Mouse (Mus musculus) heart, embryonic 14.5 days (tissue): ENCODE results near the gene Cxcr5. TPM values are rescaled to one million over a fixed set of nuclear protein-coding genes. Genes with fewer than 3 reads are reported as not detected.

Source experiments
- ATAC-seq: fragments of 200-750 bp; cut with Nextera tagmentation; 2 replicates; pipeline ENCODE4 v1.8.0; 2017; ENCODE audit warnings: low read depth, moderate TSS enrichment; ENCODE audit not compliant: insufficient number of reproducible peaks, insufficient read depth, low FRiP score
- H3K27ac ChIP-seq, 2 experiments: fragments of 200-500 bp in 1 of 2; fragments of 300-500 bp in 1 of 2; sonication (generic) in 1 of 2; replicated peaks in 1 of 2; 2 replicates each; pipeline ENCODE4 v1.5.1; 2012 to 2014; ENCODE audit warnings: low read depth in 2 of 2, low read length in 2 of 2, control low read depth in 1 of 2, mild to moderate bottlenecking in 1 of 2, mixed read lengths in 1 of 2; ENCODE audit not compliant: control insufficient read depth in 1 of 2, insufficient read depth in 1 of 2
- H3K27me3 ChIP-seq: fragments of 300-500 bp; sonication (generic); 2 replicates; pipeline ENCODE4 v1.6.1; 2014; ENCODE audit warnings: mild to moderate bottlenecking, low read length, control low read depth; ENCODE audit not compliant: control insufficient read depth, insufficient read depth
- H3K36me3 ChIP-seq: fragments of 300-500 bp; sonication (generic); 2 replicates; pipeline ENCODE4 v1.6.1; 2014; ENCODE audit warnings: mild to moderate bottlenecking, control low read depth, low read length, mixed read lengths; ENCODE audit not compliant: control insufficient read depth, insufficient read depth
- H3K4me1 ChIP-seq, 2 experiments: fragments of 200-500 bp in 1 of 2; fragments of 300-500 bp in 1 of 2; sonication (generic) in 1 of 2; 2 replicates each; pipeline ENCODE4 v1.6.1; 2012 to 2014; ENCODE audit warnings: low read length in 2 of 2, control low read depth in 1 of 2, mixed read lengths in 1 of 2; ENCODE audit not compliant: control insufficient read depth in 2 of 2, insufficient read depth in 2 of 2
- H3K4me2 ChIP-seq: fragments of 300-500 bp; sonication (generic); 2 replicates; pipeline ENCODE4 v1.6.1; 2014; ENCODE audit warnings: mild to moderate bottlenecking, low read length
- H3K4me3 ChIP-seq, 2 experiments: fragments of 200-500 bp in 1 of 2; fragments of 300-500 bp in 1 of 2; sonication (generic) in 1 of 2; 2 replicates each; pipeline ENCODE4 v1.5.1; 2012 to 2014; ENCODE audit warnings: low read length in 2 of 2, mild to moderate bottlenecking in 2 of 2, control low read depth in 1 of 2, low read depth in 1 of 2, moderate library complexity in 1 of 2; ENCODE audit not compliant: control insufficient read depth in 1 of 2, insufficient read depth in 1 of 2
- H3K9ac ChIP-seq: fragments of 300-500 bp; sonication (generic); 2 replicates; pipeline ENCODE4 v1.6.1; 2014; ENCODE audit warnings: mild to moderate bottlenecking, low read length
- H3K9me3 ChIP-seq: fragments of 300-500 bp; sonication (generic); 2 replicates; pipeline ENCODE4 v1.6.1; 2016; ENCODE audit warnings: low read length, control low read depth; ENCODE audit not compliant: control insufficient read depth
- WGBS: fragments of 180-500 bp; shearing (Covaris S2); extraction: QIAGEN DNeasy Blood & Tissue Kit; methylation state at CpG from one replicate; pipeline ENCODE4 v1.1.7; 2014; 5-methylcytosine and 5-hydroxymethylcytosine counted together
- polyA plus RNA-seq: library from polyadenylated mRNA; unstranded; fragments of >200 nt; fragmentation: Nextera tagmentation; extraction: Ambion mirVana; gene quantifications from 2 replicates; pipeline ENCODE4 v1.2.1, GENCODE M21; 2014

Gene Cxcr5
- polyA plus RNA-seq, 1 experiment from 2014 or later, result not detected

DNA sequence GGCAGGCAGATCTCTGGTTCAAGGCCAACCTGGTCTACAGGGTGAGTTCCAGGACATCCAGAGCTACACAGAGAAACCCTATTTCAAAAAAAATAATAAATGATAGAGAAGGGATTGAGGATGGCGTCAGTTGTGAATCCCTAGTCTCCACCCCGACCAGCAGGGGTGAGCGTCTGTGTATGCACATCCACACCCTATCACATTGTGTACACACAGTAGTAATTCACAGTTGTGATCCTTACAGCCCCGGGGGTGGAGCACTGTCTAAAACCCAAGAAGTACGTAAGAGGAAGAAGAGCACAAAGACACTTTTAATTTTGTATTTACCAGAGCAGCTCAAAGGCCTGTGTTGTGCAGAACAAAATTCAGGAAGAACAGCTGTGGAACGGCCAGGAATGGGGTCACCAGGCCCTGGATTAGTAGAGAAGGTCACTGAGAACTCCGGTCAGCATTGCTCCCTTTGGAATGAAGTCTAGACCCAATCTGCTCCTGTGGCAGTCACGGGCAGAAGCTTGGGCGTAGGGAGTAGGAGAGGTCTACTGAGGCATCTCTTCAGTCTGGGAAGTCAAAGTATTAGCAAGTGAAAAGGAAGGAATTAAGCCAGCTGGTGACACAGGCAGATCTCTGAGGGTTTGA, 33.3 kb upstream of the Cxcr5 start:
- no peak for ATAC-seq
- Histone ChIP-seq H3K4me1 (peaks cover 6 to 17% of the 10 kb centered on the region in 2 experiments), H3K27ac (no peak overlapping the region), H3K9ac (no peak overlapping the region), H3K4me3 (no peak overlapping the region), H3K4me2 (no peak overlapping the region), H3K36me3 (no peaks in the 10 kb centered on the region), H3K9me3 (no peaks in the 10 kb centered on the region), H3K27me3 (no peaks in the 10 kb centered on the region)
- 88% methylated on average over 9 of the region's 9 CpGs for WGBS

DNA sequence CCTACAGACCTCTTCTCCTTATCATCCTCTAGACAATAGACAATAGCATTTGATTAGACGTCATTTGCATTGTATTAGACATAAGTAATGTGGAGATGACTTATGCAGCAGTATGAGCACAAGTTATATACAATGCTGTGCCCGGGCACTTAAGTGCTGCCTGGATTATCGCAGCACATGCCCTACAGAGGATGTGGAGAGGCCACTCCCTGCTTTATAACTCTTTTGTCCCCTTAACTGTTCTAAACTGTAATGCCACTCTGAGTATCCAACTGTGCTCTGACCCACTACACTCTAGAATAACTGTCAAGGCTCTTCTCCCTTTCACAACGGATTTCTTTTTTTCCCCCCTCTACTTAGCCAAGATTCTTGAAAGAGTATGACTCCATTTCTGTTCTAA, 32.2 kb upstream of the Cxcr5 start:
- no peak overlapping the region for H3K4me2 ChIP-seq
- no peaks in the 10 kb centered on the region for H3K27me3 ChIP-seq
- no peak for ATAC-seq
- no peaks in the 10 kb centered on the region for H3K36me3 ChIP-seq
- H3K4me3 ChIP-seq, result no peak overlapping the region
- no peak overlapping the region for H3K27ac ChIP-seq
- H3K9me3 ChIP-seq, result no peaks in the 10 kb centered on the region
- no peak overlapping the region for H3K9ac ChIP-seq
- H3K4me1 ChIP-seq, result peaks cover under 1 to 6% of the 10 kb centered on the region in 2 experiments
- WGBS, result 67% methylated on average over 4 of the region's 4 CpGs

DNA sequence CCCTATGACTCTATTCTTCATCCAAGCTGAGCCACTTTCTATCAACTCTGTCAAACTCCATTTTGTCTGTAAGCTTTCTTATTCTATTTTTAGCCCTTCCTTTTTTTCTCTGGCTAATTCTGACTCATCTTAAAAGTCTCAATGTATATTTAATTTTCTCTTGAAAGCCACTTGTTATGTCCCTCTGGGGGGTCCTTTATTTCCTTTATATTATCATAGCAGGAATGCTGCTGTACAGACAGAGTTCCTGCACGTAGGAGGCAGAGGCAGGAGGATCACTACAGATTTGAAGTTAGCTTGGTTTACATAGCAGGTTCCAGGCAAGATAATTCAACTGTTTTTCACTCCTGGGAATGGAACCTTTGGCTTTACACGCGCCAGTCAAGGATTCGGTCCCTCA, 31.5 kb upstream of the Cxcr5 start:
- Histone ChIP-seq H3K4me2 (no peak overlapping the region), H3K27me3 (no peaks in the 10 kb centered on the region), H3K27ac (no peak overlapping the region), H3K9me3 (no peaks in the 10 kb centered on the region), H3K4me1 (no peaks in the 10 kb centered on the region; a peak in 1 of 4 replicates), H3K36me3 (no peaks in the 10 kb centered on the region), H3K4me3 (no peak overlapping the region), H3K9ac (no peak overlapping the region)
- ATAC-seq, result no peak
- WGBS, result 84% methylated on average over 4 of the region's 4 CpGs

DNA sequence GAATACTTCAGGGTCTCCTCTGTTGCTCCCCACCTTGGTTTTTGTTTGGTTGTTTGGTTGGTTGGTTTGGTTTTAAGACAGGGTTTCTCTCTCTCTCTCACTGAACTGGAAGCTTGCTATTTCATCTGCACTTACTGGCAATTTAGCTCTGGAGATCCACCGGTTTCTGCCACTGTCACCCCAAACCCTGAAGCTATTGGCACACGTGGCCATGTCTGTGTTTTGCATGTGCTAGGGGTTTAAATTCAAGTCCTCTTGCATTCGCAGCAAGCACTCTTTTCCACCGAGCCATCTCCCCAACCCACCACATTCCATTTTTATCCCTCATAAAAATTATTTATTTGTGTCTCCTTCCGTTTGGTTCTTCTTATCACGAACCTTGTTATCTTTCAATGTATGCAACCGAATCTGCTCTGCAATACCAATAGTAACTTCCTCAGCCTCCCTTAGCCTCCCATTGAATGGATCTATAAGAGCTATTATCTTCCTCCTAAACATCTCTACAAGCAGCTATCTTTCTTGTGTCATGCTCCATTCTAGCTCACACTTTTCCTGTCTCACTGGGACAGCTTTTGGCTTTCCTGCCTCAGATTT, 30.0 kb upstream of the Cxcr5 start:
- H3K9me3 ChIP-seq, result no peaks in the 10 kb centered on the region
- no peaks in the 10 kb centered on the region for H3K36me3 ChIP-seq
- H3K9ac ChIP-seq, result no peak overlapping the region
- no peak overlapping the region for H3K4me3 ChIP-seq
- no peaks in the 10 kb centered on the region for H3K4me1 ChIP-seq
- H3K27me3 ChIP-seq, result no peaks in the 10 kb centered on the region
- no peak for ATAC-seq
- no peak overlapping the region for H3K4me2 ChIP-seq
- no peak overlapping the region for H3K27ac ChIP-seq
- 50% methylated on average over 7 of the region's 7 CpGs for WGBS

DNA sequence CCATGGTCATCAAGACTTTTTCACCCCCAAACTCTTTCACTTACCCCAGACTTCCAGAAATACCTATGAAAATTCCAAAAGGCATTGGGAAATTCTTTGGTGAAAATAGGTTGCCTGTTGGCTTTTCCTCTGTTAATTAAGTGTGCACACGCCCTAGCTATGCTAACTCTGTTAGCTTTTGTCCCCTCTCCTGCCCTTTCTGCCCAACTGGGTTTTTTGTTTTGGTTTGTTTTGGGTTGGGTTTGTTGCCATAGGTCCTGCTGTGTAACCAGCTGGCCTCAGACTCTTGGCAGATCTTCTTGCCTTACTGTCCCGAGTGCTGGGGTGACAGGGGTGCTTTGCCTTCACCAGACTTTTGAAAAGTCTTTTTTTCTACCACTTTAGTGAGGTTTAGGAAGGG, 29.3 kb upstream of the Cxcr5 start:
- H3K4me2 ChIP-seq, result no peak overlapping the region
- no peaks in the 10 kb centered on the region for H3K27me3 ChIP-seq
- H3K27ac ChIP-seq, result no peak overlapping the region
- no peak for ATAC-seq
- no peaks in the 10 kb centered on the region for H3K36me3 ChIP-seq
- H3K9me3 ChIP-seq, result no peaks in the 10 kb centered on the region
- H3K4me1 ChIP-seq, result no peaks in the 10 kb centered on the region
- H3K4me3 ChIP-seq, result no peak overlapping the region
- no peak overlapping the region for H3K9ac ChIP-seq
- 30% methylated on average over 2 of the region's 2 CpGs for WGBS

DNA sequence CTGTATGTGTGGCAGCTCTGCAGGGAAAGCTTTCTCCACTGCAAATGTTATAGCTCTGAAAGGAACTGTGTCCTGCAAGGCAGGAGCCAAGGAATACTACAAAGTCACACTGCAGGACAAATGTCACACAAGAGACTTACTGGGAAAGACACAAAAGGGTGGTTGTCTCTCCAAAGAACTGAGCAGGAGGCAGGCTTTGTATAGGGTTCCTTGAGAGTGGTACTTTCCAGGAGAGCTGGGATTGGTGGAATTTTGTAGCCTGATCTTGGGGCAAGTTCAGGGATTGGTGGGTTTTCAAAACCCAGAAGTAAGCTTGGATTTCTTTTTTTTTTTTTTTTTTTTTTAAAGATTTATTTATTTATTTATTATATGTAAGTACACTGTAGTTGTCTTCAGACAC, 27.4 kb upstream of the Cxcr5 start:
- Histone ChIP-seq H3K27me3 (no peaks in the 10 kb centered on the region), H3K9me3 (peaks cover 2% of the 10 kb centered on the region; the same call in 1 of the 2 replicates), H3K9ac (no peak overlapping the region), H3K36me3 (no peaks in the 10 kb centered on the region), H3K4me1 (no peaks in the 10 kb centered on the region), H3K4me2 (no peak overlapping the region), H3K27ac (no peak overlapping the region), H3K4me3 (no peak overlapping the region)
- ATAC-seq, result no peak

DNA sequence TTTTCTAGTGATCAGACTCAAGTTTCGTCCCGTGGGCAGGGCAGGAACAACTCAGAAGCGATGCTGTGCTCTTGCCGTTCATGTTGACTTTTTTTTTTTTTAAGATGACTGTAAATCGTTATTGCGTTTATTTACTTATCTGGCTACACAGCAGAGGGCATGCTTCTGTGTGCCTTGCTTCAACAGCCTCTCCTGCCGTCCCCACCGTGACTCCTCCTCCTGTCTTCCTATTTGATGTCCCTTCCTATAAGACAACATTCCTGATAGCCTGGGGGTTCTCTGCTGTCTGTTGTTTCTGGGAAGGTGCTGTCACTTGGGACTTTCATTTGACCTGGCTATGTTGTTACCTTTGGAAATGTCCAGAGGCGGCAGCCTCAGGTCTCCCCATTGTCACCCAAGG, 26.9 kb upstream of the Cxcr5 start:
- 48% methylated on average over 9 of the region's 9 CpGs for WGBS
- no peaks in the 10 kb centered on the region for H3K27me3 ChIP-seq
- H3K4me2 ChIP-seq, result no peak overlapping the region
- peaks cover 7% of the 10 kb centered on the region; the same call in 1 of the 2 replicates for H3K9me3 ChIP-seq
- no peaks in the 10 kb centered on the region for H3K4me1 ChIP-seq
- H3K9ac ChIP-seq, result no peak overlapping the region
- no peak for ATAC-seq
- H3K27ac ChIP-seq, result no peak overlapping the region
- H3K36me3 ChIP-seq, result no peaks in the 10 kb centered on the region
- no peak overlapping the region for H3K4me3 ChIP-seq
